Mouse (Mus musculus): ENCODE measurements around the gene Zfp991. TPM values are rescaled to one million over a fixed set of nuclear protein-coding genes. Genes with fewer than 3 reads are reported as not detected.
"Not testable (repeated sequence)": the region's sequence is repeated elsewhere in the genome, so short reads cannot be mapped to it uniquely, and the experiment has no call there.

The Zfp991 gene
- total and polyA plus RNA-seq, 3 experiments: 0.14 to 4.7 (median 4.3) TPM

GRCm38 (mm10) chr4:147125870-147126269 lies 6.0 kb upstream of the Zfp991 start:
- not testable (repeated sequence) for H3K27me3 ChIP-seq (ENCODE audit: control insufficient read depth, insufficient read depth, low read length); H3K27ac ChIP-seq; H3K4me1 ChIP-seq (ENCODE audit: control insufficient read depth, insufficient read depth, low read length); H3K79me2 ChIP-seq (replicated peaks; ENCODE audit: control insufficient read depth, insufficient read depth, low read length); H3K36me3 ChIP-seq (ENCODE audit: control insufficient read depth, insufficient read depth, low read length); H3K9ac ChIP-seq (ENCODE audit: low read depth, low read length); H3K4me3 ChIP-seq
- peak in 1 of 2 experiments; percentile 22 for DNase-seq
- intact Hi-C loops (cut with DNase I): loop anchor here (5.0 to 10.0 kb wide), 2 partner anchors 301 to 1571 kb away; no protein-coding TSS in a partner anchor
- WGBS: 79% methylated on average over 4 of the region's 4 CpGs

DNA sequence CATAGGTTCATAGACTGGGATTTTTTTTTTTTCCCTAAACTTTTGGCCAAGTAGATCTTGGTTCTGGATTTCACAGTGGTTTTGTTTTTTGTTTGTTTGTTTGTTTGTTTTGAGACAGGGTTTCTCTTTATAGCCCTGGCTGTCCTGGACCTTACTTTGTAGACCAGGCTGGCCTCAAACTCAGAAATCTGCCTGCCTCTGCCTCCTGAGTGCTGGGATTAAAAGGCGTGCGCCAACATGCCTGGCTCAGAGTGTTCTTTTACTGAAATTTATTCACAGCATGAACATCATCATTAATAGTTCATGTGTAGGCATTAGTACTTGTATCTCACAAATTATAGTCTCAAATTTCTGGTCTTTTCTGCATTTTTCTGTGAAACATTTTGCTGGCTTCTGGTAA lies 5.4 kb upstream of the Zfp991 start:
- not testable (repeated sequence) for H3K9ac ChIP-seq (ENCODE audit: low read depth, low read length); H3K27ac ChIP-seq; H3K4me3 ChIP-seq; H3K36me3 ChIP-seq (ENCODE audit: control insufficient read depth, insufficient read depth, low read length); H3K27me3 ChIP-seq (ENCODE audit: control insufficient read depth, insufficient read depth, low read length); H3K79me2 ChIP-seq (replicated peaks; ENCODE audit: control insufficient read depth, insufficient read depth, low read length); H3K4me1 ChIP-seq (ENCODE audit: control insufficient read depth, insufficient read depth, low read length); DNase-seq
- intact Hi-C loops (cut with DNase I): loop anchor here (5.0 to 10.0 kb wide), 2 partner anchors 301 to 1572 kb away; no protein-coding TSS in a partner anchor
- 65% methylated on average over 2 of the region's 2 CpGs for WGBS

- H3K4me1 ChIP-seq (ENCODE audit: control insufficient read depth, insufficient read depth, low read length); H3K36me3 ChIP-seq (ENCODE audit: control insufficient read depth, insufficient read depth, low read length); H3K27ac ChIP-seq; H3K4me3 ChIP-seq; DNase-seq; H3K79me2 ChIP-seq (replicated peaks; ENCODE audit: control insufficient read depth, insufficient read depth, low read length); H3K27me3 ChIP-seq (ENCODE audit: control insufficient read depth, insufficient read depth, low read length); H3K9ac ChIP-seq (ENCODE audit: low read depth, low read length): not testable (repeated sequence)
- intact Hi-C loops (cut with DNase I): loop anchor here (5.0 to 10.0 kb wide), 2 partner anchors 300 to 1572 kb away; no protein-coding TSS in a partner anchor
- WGBS: 77% methylated on average over 2 of the region's 2 CpGs
These were observed 4.7 kb upstream of the Zfp991 start for GRCm38 (mm10) chr4:147127137-147127536.

DNA sequence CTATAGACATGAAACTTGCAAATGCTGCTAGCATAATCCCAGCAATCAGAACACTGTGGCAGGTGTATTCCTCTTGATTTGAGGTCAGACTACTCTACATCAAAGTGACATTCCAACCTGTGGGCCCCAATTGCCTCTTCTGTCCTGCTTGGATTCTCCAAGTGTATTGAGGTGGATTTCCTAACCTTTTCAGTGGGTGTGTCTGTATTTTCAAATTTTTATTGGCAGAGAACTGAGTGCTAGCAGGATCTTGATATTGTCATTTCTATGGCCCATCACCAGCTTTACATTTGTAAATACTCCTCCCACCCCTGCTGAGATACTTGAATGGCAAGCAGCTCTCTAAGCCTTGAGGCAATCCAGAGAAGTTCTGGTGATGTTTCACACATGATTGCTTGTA lies 3.7 kb upstream of the Zfp991 start:
- not testable (repeated sequence) for H3K4me3 ChIP-seq; H3K79me2 ChIP-seq (replicated peaks; ENCODE audit: control insufficient read depth, insufficient read depth, low read length); H3K36me3 ChIP-seq (ENCODE audit: control insufficient read depth, insufficient read depth, low read length); H3K9ac ChIP-seq (ENCODE audit: low read depth, low read length); H3K4me1 ChIP-seq (ENCODE audit: control insufficient read depth, insufficient read depth, low read length); H3K27me3 ChIP-seq (ENCODE audit: control insufficient read depth, insufficient read depth, low read length); H3K27ac ChIP-seq; DNase-seq
- intact Hi-C loops (cut with DNase I): loop anchor here (5.0 to 10.0 kb wide), 2 partner anchors 299 to 1573 kb away; no protein-coding TSS in a partner anchor

DNA sequence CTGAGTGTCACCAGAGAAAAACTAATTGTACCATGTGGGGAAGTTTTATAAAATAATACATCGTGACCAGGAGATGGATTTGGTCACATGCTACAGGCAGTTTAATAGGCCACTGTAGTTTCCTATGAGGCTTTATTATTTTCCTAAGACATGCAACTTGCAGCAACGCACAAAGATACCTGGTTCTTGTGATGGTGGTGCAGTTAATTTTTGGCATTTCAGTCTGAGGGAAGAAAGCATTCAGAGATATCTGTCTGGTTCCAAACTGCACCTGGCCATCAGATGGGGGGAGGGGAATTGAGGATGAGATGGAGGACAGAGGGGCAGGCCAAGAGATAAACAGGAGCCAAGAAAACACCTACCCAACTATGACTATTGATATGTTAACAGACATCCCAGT lies 1.8 kb downstream of the Zfp991 start:
- H3K27me3 ChIP-seq (ENCODE audit: control insufficient read depth, insufficient read depth, low read length); H3K27ac ChIP-seq; DNase-seq; H3K9ac ChIP-seq (ENCODE audit: low read depth, low read length); H3K4me1 ChIP-seq (ENCODE audit: control insufficient read depth, insufficient read depth, low read length); intact Hi-C loops (cut with DNase I); H3K79me2 ChIP-seq (replicated peaks; ENCODE audit: control insufficient read depth, insufficient read depth, low read length); H3K4me3 ChIP-seq; H3K36me3 ChIP-seq (ENCODE audit: control insufficient read depth, insufficient read depth, low read length): not testable (repeated sequence)
- 48% methylated on average over 2 of the region's 2 CpGs for WGBS

DNA sequence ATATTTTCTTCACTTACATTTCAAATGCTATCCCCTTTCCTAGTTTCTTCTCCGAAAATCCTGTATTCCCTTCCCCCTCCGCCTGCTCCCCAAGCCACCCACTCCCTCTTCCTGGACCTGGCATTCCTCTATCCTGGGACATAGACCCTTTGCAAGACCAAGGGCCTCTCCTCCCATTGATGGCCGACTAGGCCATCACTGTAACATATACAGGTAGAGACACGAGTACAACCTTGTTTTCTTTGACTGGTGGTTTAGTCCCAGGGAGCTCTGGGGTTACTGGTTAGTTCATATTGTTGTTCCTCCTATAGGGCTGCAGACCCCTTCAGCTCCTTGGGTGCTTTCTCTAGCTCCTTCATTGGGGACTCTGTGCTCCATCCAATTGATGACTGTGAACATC lies 9.9 kb downstream of the Zfp991 start:
- H3K36me3 ChIP-seq (ENCODE audit: control insufficient read depth, insufficient read depth, low read length); intact Hi-C loops (cut with DNase I); H3K4me3 ChIP-seq: not testable (repeated sequence)

GRCm38 (mm10) chr4:147165282-147165681 lies 33.4 kb downstream of the Zfp991 start:
- intact Hi-C loops (cut with DNase I); DNase-seq; H3K4me3 ChIP-seq; H3K27me3 ChIP-seq (ENCODE audit: control insufficient read depth, insufficient read depth, low read length); H3K36me3 ChIP-seq (ENCODE audit: control insufficient read depth, insufficient read depth, low read length); H3K4me1 ChIP-seq (ENCODE audit: control insufficient read depth, insufficient read depth, low read length); H3K27ac ChIP-seq; H3K9ac ChIP-seq (ENCODE audit: low read depth, low read length); H3K79me2 ChIP-seq (replicated peaks; ENCODE audit: control insufficient read depth, insufficient read depth, low read length): not testable (repeated sequence)
- 87% methylated on average over 2 of the region's 2 CpGs for WGBS

More for the DNA sequence above, 9.9 kb downstream of the Zfp991 start:
- H3K4me1 ChIP-seq (ENCODE audit: control insufficient read depth, insufficient read depth, low read length); DNase-seq; H3K9ac ChIP-seq (ENCODE audit: low read depth, low read length); H3K79me2 ChIP-seq (replicated peaks; ENCODE audit: control insufficient read depth, insufficient read depth, low read length); H3K27me3 ChIP-seq (ENCODE audit: control insufficient read depth, insufficient read depth, low read length); H3K27ac ChIP-seq: not testable (repeated sequence)
- 64% methylated on average over 4 of the region's 4 CpGs for WGBS

- 88% methylated on average over 2 of the region's 2 CpGs for WGBS
- intact Hi-C loops (cut with DNase I); H3K9ac ChIP-seq (ENCODE audit: low read depth, low read length); H3K4me3 ChIP-seq; H3K27ac ChIP-seq; H3K27me3 ChIP-seq (ENCODE audit: control insufficient read depth, insufficient read depth, low read length); H3K36me3 ChIP-seq (ENCODE audit: control insufficient read depth, insufficient read depth, low read length); H3K4me1 ChIP-seq (ENCODE audit: control insufficient read depth, insufficient read depth, low read length); DNase-seq; H3K79me2 ChIP-seq (replicated peaks; ENCODE audit: control insufficient read depth, insufficient read depth, low read length): not testable (repeated sequence)
These were observed 38.7 kb downstream of the Zfp991 start for GRCm38 (mm10) chr4:147170547-147170946.

DNA sequence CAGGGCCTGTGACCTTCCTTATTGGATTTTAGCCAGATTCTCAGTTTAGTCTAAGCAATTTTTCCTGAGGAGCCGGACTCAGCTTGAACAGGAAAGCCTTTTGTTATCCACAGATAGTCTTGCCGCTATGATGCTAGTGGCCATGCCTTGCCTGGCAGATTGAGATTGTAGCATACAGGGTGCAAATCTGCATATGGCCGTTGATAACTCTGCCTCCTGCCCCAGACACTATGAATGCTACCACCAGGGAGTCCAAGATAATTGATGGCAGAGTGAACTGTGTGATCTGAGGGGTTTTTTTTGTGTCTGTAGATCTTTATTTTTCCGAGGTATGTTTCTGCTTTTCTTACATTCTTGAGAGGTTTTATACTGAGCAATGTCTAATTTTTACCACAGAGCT lies 39.7 kb downstream of the Zfp991 start:
- H3K36me3 ChIP-seq (ENCODE audit: control insufficient read depth, insufficient read depth, low read length); H3K4me1 ChIP-seq (ENCODE audit: control insufficient read depth, insufficient read depth, low read length); intact Hi-C loops (cut with DNase I); H3K27ac ChIP-seq; H3K79me2 ChIP-seq (replicated peaks; ENCODE audit: control insufficient read depth, insufficient read depth, low read length); H3K9ac ChIP-seq (ENCODE audit: low read depth, low read length); DNase-seq; H3K27me3 ChIP-seq (ENCODE audit: control insufficient read depth, insufficient read depth, low read length); H3K4me3 ChIP-seq: not testable (repeated sequence)
- WGBS: 29% methylated on average over 1 of the region's 4 CpGs

GRCm38 (mm10) chr4:147176279-147176880 lies 44.5 kb downstream of the Zfp991 start:
- intact Hi-C loops (cut with DNase I); H3K79me2 ChIP-seq (replicated peaks; ENCODE audit: control insufficient read depth, insufficient read depth, low read length); H3K4me1 ChIP-seq (ENCODE audit: control insufficient read depth, insufficient read depth, low read length); H3K4me3 ChIP-seq; H3K27ac ChIP-seq; H3K27me3 ChIP-seq (ENCODE audit: control insufficient read depth, insufficient read depth, low read length); H3K9ac ChIP-seq (ENCODE audit: low read depth, low read length); DNase-seq; H3K36me3 ChIP-seq (ENCODE audit: control insufficient read depth, insufficient read depth, low read length): not testable (repeated sequence)
- WGBS: 87% methylated on average over 11 of the region's 12 CpGs
